Mouse (Mus musculus): ENCODE measurements around the gene Gpd2. TPM values are rescaled to one million over a fixed set of nuclear protein-coding genes. Genes with fewer than 3 reads are reported as not detected.
A peak's percentile ranks its signal among the peaks of the same experiment; 100 is the strongest.

Gene Gpd2
- total and polyA plus RNA-seq, 3 experiments, result 15.7 to 20.4 (median 16.7) TPM

- peak; percentile 95 for DNase-seq (ENCODE audit: extremely low read depth)
Observed at GRCm38 (mm10) chr2:57238614-57239165, 1.3 kb downstream of the Gpd2 start.

GRCm38 (mm10) chr2:57239356-57239755 lies 1.9 kb downstream of the Gpd2 start:
- Histone ChIP-seq H3K4me1 (ENCODE audit: control insufficient read depth in 1 of 2, insufficient read depth in 2 of 2) (peaks cover 0 to 20% of the 10 kb centered on the region in 2 experiments; a peak in 2 of 4 replicates), H3K36me3 (replicated peaks in 1 of 2; ENCODE audit: control insufficient read depth in 1 of 2, insufficient read depth in 1 of 2, low read length in 1 of 2) (no peaks in the 10 kb centered on the region), H3K9me3 (replicated peaks; ENCODE audit: low read length) (no peaks in the 10 kb centered on the region), H3K4me3 (replicated peaks in 1 of 3; ENCODE audit: low read depth in 2 of 3, low read length in 2 of 3, poor library complexity in 1 of 3) (peak overlapping the region; percentile 67 to 86 (median 79)), H3K9ac (ENCODE audit: insufficient read depth, low read depth) (no peak overlapping the region), H3K27me3 (replicated peaks) (no peaks in the 10 kb centered on the region), H3K27ac (ENCODE audit: insufficient read depth, low read depth) (no peak overlapping the region), H3K79me2 (replicated peaks; ENCODE audit: control insufficient read depth, extremely low read depth, insufficient read depth, poor library complexity, severe bottlenecking) (no peaks in the 10 kb centered on the region), H3K4me2 (ENCODE audit: insufficient read depth, low read depth, poor library complexity, severe bottlenecking) (peak overlapping the region; percentile 83; the same call in 1 of the 2 replicates)
- no peak for TF ChIP-seq ELF1 (IDR thresholded peaks at IDR 0.05; ENCODE audit: low read depth, low read length)
- no peak for TF ChIP-seq MAX (IDR thresholded peaks at IDR 0.05; ENCODE audit: low read length)
- no peak for TF ChIP-seq USF2 (conservative IDR thresholded peaks at IDR 0.05; ENCODE audit: low read depth, low read length)
- TF ChIP-seq ZMIZ1 (IDR thresholded peaks at IDR 0.05; ENCODE audit: low read depth, low read length), result no peak
- no peak for TF ChIP-seq ZC3H11A (IDR thresholded peaks at IDR 0.05; ENCODE audit: low read depth, low read length)
- TF ChIP-seq E2F4 (IDR thresholded peaks at IDR 0.05; ENCODE audit: insufficient replicate concordance, low read depth, low read length), result no peak
- no peak for TF ChIP-seq TBP (conservative IDR thresholded peaks at IDR 0.05; ENCODE audit: low read depth, low read length)
- no peak for TF ChIP-seq TCF12 (IDR thresholded peaks at IDR 0.05; ENCODE audit: low read depth, low read length)
- no peak for TF ChIP-seq UBTF (IDR thresholded peaks at IDR 0.05; ENCODE audit: low read depth, low read length)
- no peak for TF ChIP-seq MAZ (IDR thresholded peaks at IDR 0.05; ENCODE audit: low read depth, low read length)
- TF ChIP-seq ETS1 (conservative IDR thresholded peaks at IDR 0.05; ENCODE audit: low read depth, low read length), result no peak
- TF ChIP-seq MYC (IDR thresholded peaks at IDR 0.05; ENCODE audit: low read depth, low read length), result no peak
- TF ChIP-seq PAX5 (IDR thresholded peaks at IDR 0.05; ENCODE audit: low read length), result no peak
- TF ChIP-seq ZKSCAN1 (IDR thresholded peaks at IDR 0.05; ENCODE audit: borderline replicate concordance, low read depth, low read length), result no peak
- no peak for TF ChIP-seq KAT2A (IDR thresholded peaks at IDR 0.05; ENCODE audit: insufficient replicate concordance, low read length)
- TF ChIP-seq HCFC1 (IDR thresholded peaks at IDR 0.05; ENCODE audit: low read depth, low read length), result no peak
- dilution Hi-C loops (cut with MboI; ENCODE audit: extremely low pct_ligation_motif_present, extremely low pct_unique_long_range_greater_than_20kb, low sequenced_read_pairs), result no loop called here
- DNase-seq (ENCODE audit: extremely low read depth), result peak; percentile 21
- in situ Hi-C loops (cut with MboI; ENCODE audit: low pct_ligation_motif_present, low pct_unique_long_range_greater_than_20kb, low sequenced_read_pairs), result no loop called here

More at GRCm38 (mm10) chr2:57238614-57239165, 1.3 kb downstream of the Gpd2 start:
- H3K79me2 ChIP-seq (replicated peaks; ENCODE audit: control insufficient read depth, extremely low read depth, insufficient read depth, poor library complexity, severe bottlenecking), result no peaks in the 10 kb centered on the region
- TF ChIP-seq CHD1 (IDR thresholded peaks at IDR 0.05; ENCODE audit: low read depth, low read length), result no peak
- TF ChIP-seq BHLHE40 (IDR thresholded peaks at IDR 0.05; ENCODE audit: low read depth, low read length), result peak; percentile 85
- peak; percentile 60; the same call in 1 of the 2 replicates for TF ChIP-seq CHD2 (IDR thresholded peaks at IDR 0.05; ENCODE audit: low read length)
- peak; percentile 26 for TF ChIP-seq MEF2A (IDR thresholded peaks at IDR 0.05; ENCODE audit: borderline replicate concordance, low read depth, low read length)
- TF ChIP-seq IRF4 (IDR thresholded peaks at IDR 0.05; ENCODE audit: low read depth, low read length), result peak; percentile 80
- TF ChIP-seq POLR2A (IDR thresholded peaks at IDR 0.05; ENCODE audit: low read depth, low read length), result 0 out of 2 replicates have a peak, but pooled peaks have one; percentile 7
- no peak for TF ChIP-seq MXI1 (IDR thresholded peaks at IDR 0.05; ENCODE audit: low read depth, low read length)
- TF ChIP-seq ZC3H11A (IDR thresholded peaks at IDR 0.05; ENCODE audit: low read depth, low read length), result no peak
- peak; percentile 12; the same call in 1 of the 2 replicates for TF ChIP-seq ZMIZ1 (IDR thresholded peaks at IDR 0.05; ENCODE audit: low read depth, low read length)
- TF ChIP-seq MAFK (IDR thresholded peaks at IDR 0.05; ENCODE audit: insufficient replicate concordance, low read length), result peak; percentile 62
- no peak for TF ChIP-seq MAZ (IDR thresholded peaks at IDR 0.05; ENCODE audit: low read depth, low read length)
- TF ChIP-seq UBTF (IDR thresholded peaks at IDR 0.05; ENCODE audit: low read depth, low read length), result no peak
- no peak for TF ChIP-seq CTCF (conservative IDR thresholded peaks at IDR 0.05 in 1 of 2, IDR thresholded peaks at IDR 0.05 in 1 of 2; ENCODE audit: low read depth in 2 of 2, low read length in 2 of 2)
- TF ChIP-seq EP300 (IDR thresholded peaks at IDR 0.05; ENCODE audit: low read length), result peak; percentile 72
- peak; percentile 74 for TF ChIP-seq ETS1 (conservative IDR thresholded peaks at IDR 0.05; ENCODE audit: low read depth, low read length)
- TF ChIP-seq KAT2A (IDR thresholded peaks at IDR 0.05; ENCODE audit: insufficient replicate concordance, low read length), result no peak
- H3K27me3 ChIP-seq (replicated peaks), result no peaks in the 10 kb centered on the region
- H3K4me1 ChIP-seq (ENCODE audit: control insufficient read depth in 1 of 2, insufficient read depth in 2 of 2), result peaks cover 0 to 20% of the 10 kb centered on the region in 2 experiments; a peak in 2 of 4 replicates
- H3K36me3 ChIP-seq (replicated peaks in 1 of 2; ENCODE audit: control insufficient read depth in 1 of 2, insufficient read depth in 1 of 2, low read length in 1 of 2), result no peaks in the 10 kb centered on the region
- H3K4me3 ChIP-seq (replicated peaks in 1 of 3; ENCODE audit: low read depth in 2 of 3, low read length in 2 of 3, poor library complexity in 1 of 3), result peak overlapping the region; percentile 67 to 86 (median 79)
- in situ Hi-C loops (cut with MboI; ENCODE audit: low pct_ligation_motif_present, low pct_unique_long_range_greater_than_20kb, low sequenced_read_pairs), result no loop called here
- peak overlapping the region; percentile 94 for H3K27ac ChIP-seq (ENCODE audit: insufficient read depth, low read depth)
- H3K4me2 ChIP-seq (ENCODE audit: insufficient read depth, low read depth, poor library complexity, severe bottlenecking), result peak overlapping the region; percentile 83; the same call in 1 of the 2 replicates
- dilution Hi-C loops (cut with MboI; ENCODE audit: extremely low pct_ligation_motif_present, extremely low pct_unique_long_range_greater_than_20kb, low sequenced_read_pairs), result no loop called here
- peak overlapping the region; percentile 18; the same call in 1 of the 2 replicates for H3K9ac ChIP-seq (ENCODE audit: insufficient read depth, low read depth)
- H3K9me3 ChIP-seq (replicated peaks; ENCODE audit: low read length), result no peaks in the 10 kb centered on the region
